Mouse (Mus musculus): ENCODE measurements at regions not wholly inside any gene's neighbourhood (a gene's known extent, or its start where the extent isn't known, plus 50 kb on each side); places are given as distances from the start of the nearest gene placed in this dataset.

GRCm38 (mm10) chr8:88470931-88471455 lies 50.2 kb upstream of the Nkd1 start:
- TF ChIP-seq CTCF (IDR thresholded peaks at IDR 0.05; ENCODE audit: low read depth) (no peak), EP300 (optimal IDR thresholded peaks at IDR 0.05) (no peak)
